Mouse (Mus musculus) gastrocnemius, adult 18-20 months (tissue): Measurements from ENCODE around the gene Ccl26. TPM values are rescaled to one million over a fixed set of nuclear protein-coding genes. Genes with fewer than 3 reads are reported as not detected.
"Not testable (repeated sequence)": the region's sequence is repeated elsewhere in the genome, so short reads cannot be mapped to it uniquely, and the experiment has no call there.

Experiments
- DNase-seq: peaks from one replicate; pipeline ENCODE4 v3.0.0; 2021; ENCODE audit warnings: low spot score
- long read RNA-seq, 2 experiments: library from polyadenylated mRNA; stranded (forward); transcript quantifications; one replicate each; pipeline ENCODE4 v2.0.0; 2021
- total RNA-seq, 2 experiments: library from RNA; stranded (reverse); gene quantifications; 2 replicates each; pipeline ENCODE4 v1.2.3; 2021

Gene Ccl26
- not detected for total RNA-seq
- long read RNA-seq, experiment 1 = 0 reads
- long read RNA-seq, experiment 2 = 0 reads

- DNase-seq = no peak
Observed at GRCm38 (mm10) chr5:135563469-135563868, at the start of gene Ccl26. Gene Ccl26 (minus strand): TSS chr5:135563569.

- no peak for DNase-seq
Observed at GRCm38 (mm10) chr5:135609794-135610193, 46.4 kb upstream of the Ccl26 start.

- DNase-seq = no peak
Observed at GRCm38 (mm10) chr5:135607581-135607980, 44.2 kb upstream of the Ccl26 start.

- not testable (repeated sequence) for DNase-seq
Observed at GRCm38 (mm10) chr5:135606717-135607116, 43.3 kb upstream of the Ccl26 start.

- not testable (repeated sequence) for DNase-seq
Observed at GRCm38 (mm10) chr5:135604643-135605042, 41.3 kb upstream of the Ccl26 start.

GRCm38 (mm10) chr5:135589996-135590784, 26.8 kb upstream of the Ccl26 start:
- no peak for DNase-seq

- no peak for DNase-seq
Observed at GRCm38 (mm10) chr5:135587764-135588163, 24.4 kb upstream of the Ccl26 start.

- DNase-seq = no peak
Observed at GRCm38 (mm10) chr5:135585691-135586090, 22.3 kb upstream of the Ccl26 start.

GRCm38 (mm10) chr5:135582330-135582729, 19.0 kb upstream of the Ccl26 start:
- DNase-seq = no peak

GRCm38 (mm10) chr5:135579331-135579751, 16.0 kb upstream of the Ccl26 start:
- no peak for DNase-seq

- DNase-seq = no peak
Observed at GRCm38 (mm10) chr5:135576055-135576454, 12.7 kb upstream of the Ccl26 start.

- DNase-seq = peak; percentile 21
Observed at GRCm38 (mm10) chr5:135573006-135573405, 9.6 kb upstream of the Ccl26 start, which contains the start of gene Ccl24. Gene Ccl24 (minus strand): TSS chr5:135573049.

- DNase-seq = no peak
Observed at GRCm38 (mm10) chr5:135568698-135569097, 5.3 kb upstream of the Ccl26 start.

- no peak for DNase-seq
Observed at GRCm38 (mm10) chr5:135567556-135568265, 4.3 kb upstream of the Ccl26 start.

- no peak for DNase-seq
Observed at GRCm38 (mm10) chr5:135557671-135558070, 5.7 kb downstream of the Ccl26 start.

GRCm38 (mm10) chr5:135557051-135557450, 6.3 kb downstream of the Ccl26 start:
- peak; percentile 36 for DNase-seq

GRCm38 (mm10) chr5:135556259-135556658, 7.1 kb downstream of the Ccl26 start:
- no peak for DNase-seq

GRCm38 (mm10) chr5:135551591-135551990, 11.8 kb downstream of the Ccl26 start:
- DNase-seq = no peak

- DNase-seq = peak; percentile 50
Observed at GRCm38 (mm10) chr5:135550910-135551309, 12.5 kb downstream of the Ccl26 start.

GRCm38 (mm10) chr5:135547990-135548389, 15.4 kb downstream of the Ccl26 start:
- DNase-seq = no peak

GRCm38 (mm10) chr5:135544865-135545797, 18.2 kb downstream of the Ccl26 start, which contains the start of gene Hip1:
Gene Hip1 (minus strand): TSS chr5:135545120.
- peak; percentile 100 for DNase-seq
